Mouse (Mus musculus) CD4-positive, CD25-positive, alpha-beta regulatory T cell, adult 2 months (primary cell): ENCODE measurements around the gene Vac14.

Experiments
- DNase-seq: peaks from one replicate; pipeline ENCODE4 v3.0.0-alpha.2; 2012; ENCODE audit warnings: low read depth, low spot score

Gene Vac14

DNA sequence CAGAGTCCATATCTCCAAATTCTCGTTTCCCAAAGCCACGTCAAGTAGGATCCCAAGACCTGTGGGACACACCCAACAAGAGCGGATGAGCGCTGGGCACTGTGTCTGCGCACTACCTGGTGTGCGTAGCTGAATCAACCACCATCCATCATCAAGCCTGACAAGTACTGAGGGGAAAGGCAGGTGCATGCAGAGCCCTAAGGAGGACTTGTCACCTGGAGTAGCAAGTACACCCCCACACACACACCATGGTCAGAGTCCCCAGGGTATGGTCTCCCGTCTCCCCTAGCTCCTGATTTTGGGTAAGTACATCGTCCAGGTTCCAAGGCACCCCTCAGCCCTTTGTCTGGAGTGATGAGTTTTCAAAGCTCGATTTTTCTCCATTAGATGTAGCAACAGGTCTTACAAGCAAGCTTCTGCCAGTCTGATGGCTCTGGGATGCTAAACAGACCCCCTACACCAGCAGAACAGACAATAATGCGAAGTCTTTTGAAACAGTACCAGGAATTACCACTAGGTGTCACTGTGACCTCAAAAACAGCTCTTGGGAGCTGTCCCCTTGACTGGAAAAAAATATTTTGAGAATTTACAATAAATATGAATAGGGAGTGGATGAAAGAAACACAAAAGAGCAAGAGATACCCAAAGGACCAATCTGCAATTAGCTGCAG, 131.2 kb downstream of the Vac14 start:
- peak; percentile 75 for DNase-seq

DNA sequence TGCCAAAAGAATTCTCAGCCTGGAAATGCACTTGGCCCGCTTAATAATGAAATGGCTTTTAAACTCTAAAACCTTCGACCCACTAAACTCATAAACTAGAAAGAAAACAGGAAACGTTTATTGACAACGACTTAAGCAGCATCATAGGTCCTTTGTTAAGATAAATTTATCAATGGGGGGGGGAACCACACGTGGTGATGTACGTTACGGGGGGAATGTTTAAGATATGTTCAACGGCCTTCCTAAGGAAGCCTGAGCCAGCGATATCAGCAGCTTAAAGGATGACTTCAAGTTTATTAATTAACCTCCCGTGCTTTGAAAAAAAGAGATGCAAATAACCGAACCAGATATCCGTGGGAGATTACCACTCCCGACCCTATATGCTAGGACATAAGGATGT, 131.9 kb downstream of the Vac14 start:
- DNase-seq = no peak

DNA sequence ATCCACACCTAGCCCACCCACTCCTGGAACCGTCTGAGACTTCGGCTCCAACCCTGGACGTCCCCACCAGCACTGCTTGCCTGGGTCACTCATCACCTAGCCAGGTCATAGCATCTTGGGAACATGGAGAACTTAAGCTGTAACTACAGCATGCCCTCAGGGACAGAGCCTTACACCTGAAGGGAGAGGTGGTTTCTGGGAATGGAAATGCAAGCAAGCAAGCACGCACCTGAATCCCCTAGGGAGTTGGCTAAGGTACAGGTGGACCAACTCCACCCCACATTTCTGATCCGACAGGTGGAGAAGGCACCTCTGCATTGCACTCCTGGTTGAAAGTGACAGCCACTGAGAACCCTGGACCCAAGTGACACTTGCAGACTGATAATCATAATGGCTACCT, 133.1 kb downstream of the Vac14 start:
- DNase-seq = no peak

DNA sequence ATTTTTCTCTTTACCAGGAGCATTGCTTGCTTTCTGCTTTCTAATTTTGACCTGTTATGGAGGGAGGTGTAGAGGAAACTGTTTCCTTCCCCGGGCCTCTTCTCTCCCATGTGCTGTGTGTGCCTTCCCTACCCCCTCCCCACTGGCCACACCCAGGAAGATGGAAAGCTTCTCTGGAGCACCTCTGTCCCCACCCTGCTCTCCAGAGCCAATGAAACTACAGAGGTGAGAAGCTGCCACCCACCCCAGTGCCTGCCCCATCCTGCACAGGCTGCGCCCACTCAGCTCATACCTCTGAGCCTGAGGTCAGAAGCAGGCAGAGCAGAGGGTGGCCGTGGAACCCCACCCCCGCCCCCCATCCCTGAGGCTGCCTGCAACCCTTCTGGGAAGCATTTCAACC, 136.3 kb downstream of the Vac14 start:
- no peak for DNase-seq

- no peak for DNase-seq
These were observed 137.3 kb downstream of the Vac14 start for GRCm38 (mm10) chr8:110755511-110756170.

- no peak for DNase-seq
These were observed 137.8 kb downstream of the Vac14 start for GRCm38 (mm10) chr8:110756196-110756595.

- no peak for DNase-seq
These were observed 142.0 kb downstream of the Vac14 start for GRCm38 (mm10) chr8:110760280-110760940.

- no peak for DNase-seq
These were observed 142.8 kb downstream of the Vac14 start for GRCm38 (mm10) chr8:110761185-110761584.

GRCm38 (mm10) chr8:110761988-110762387, 143.6 kb downstream of the Vac14 start:
- no peak for DNase-seq

GRCm38 (mm10) chr8:110764671-110765070, 146.3 kb downstream of the Vac14 start:
- no peak for DNase-seq

- no peak for DNase-seq
These were observed 148.9 kb downstream of the Vac14 start for GRCm38 (mm10) chr8:110767261-110767660.
